Mouse (Mus musculus) liver, embryonic 14.5 days (tissue): ENCODE results near the gene Camsap3. TPM values are rescaled to one million over a fixed set of nuclear protein-coding genes. Genes with fewer than 3 reads are reported as not detected.
A peak's percentile ranks its signal among the peaks of the same experiment; 100 is the strongest.
"Not testable (repeated sequence)": the region's sequence is repeated elsewhere in the genome, so short reads cannot be mapped to it uniquely, and the experiment has no call there.

ENCODE experiments used
- ATAC-seq: fragments of 200-750 bp; cut with Nextera tagmentation; 2 replicates; pipeline ENCODE4 v1.8.0; 2017; ENCODE audit warnings: moderate number of reproducible peaks, mild to moderate bottlenecking, moderate library complexity; ENCODE audit not compliant: insufficient read depth
- DNase-seq, 3 experiments: peaks; one replicate each; pipeline ENCODE4 v3.0.0-alpha.2; 2012 to 2013; ENCODE audit warnings: low read depth in 3 of 3, low spot score in 3 of 3
- H3K27ac ChIP-seq: fragments of 300-500 bp; sonication (generic); 2 replicates; pipeline ENCODE4 v1.5.1; 2014; ENCODE audit warnings: moderate library complexity, mild to moderate bottlenecking, control low read depth, inconsistent platforms
- H3K27me3 ChIP-seq: fragments of 300-500 bp; sonication (generic); 2 replicates; pipeline ENCODE4 v1.6.1; 2014; ENCODE audit warnings: mild to moderate bottlenecking, low read length, moderate library complexity; ENCODE audit not compliant: control insufficient read depth, insufficient read depth
- H3K36me3 ChIP-seq: fragments of 300-500 bp; sonication (generic); replicated peaks from 2 replicates; pipeline ENCODE4 v1.6.1; 2014; ENCODE audit warnings: low read depth; ENCODE audit not compliant: control insufficient read depth, insufficient read depth
- H3K4me1 ChIP-seq, 2 experiments: fragments of 200-500 bp in 1 of 2; fragments of 300-500 bp in 1 of 2; sonication (generic) in 1 of 2; replicated peaks; 2 replicates each; pipeline ENCODE4 v1.6.1; 2012 to 2014; ENCODE audit warnings: antibody characterized with exemption in 1 of 2, inconsistent platforms in 1 of 2, low read length in 1 of 2; ENCODE audit not compliant: control insufficient read depth in 2 of 2, insufficient read depth in 2 of 2
- H3K4me2 ChIP-seq: fragments of 300-500 bp; sonication (generic); 2 replicates; pipeline ENCODE4 v1.6.1; 2014; ENCODE audit warnings: low read depth, mild to moderate bottlenecking, control low read depth, moderate library complexity
- H3K4me3 ChIP-seq, 2 experiments: fragments of 200-500 bp in 1 of 2; fragments of 300-500 bp in 1 of 2; sonication (generic) in 1 of 2; 2 replicates each; pipeline ENCODE4 v1.5.1; 2012 to 2014; ENCODE audit warnings: low read depth in 2 of 2, low read length in 2 of 2, mild to moderate bottlenecking in 2 of 2, control low read depth in 1 of 2, inconsistent platforms in 1 of 2, moderate library complexity in 1 of 2; ENCODE audit not compliant: insufficient read depth in 1 of 2
- H3K9ac ChIP-seq: fragments of 300-500 bp; sonication (generic); replicated peaks from 2 replicates; pipeline ENCODE4 v1.6.1; 2014; ENCODE audit warnings: mild to moderate bottlenecking, control low read depth, moderate library complexity
- H3K9me3 ChIP-seq: fragments of 300-500 bp; sonication (generic); 2 replicates; pipeline ENCODE4 v1.6.1; 2016; ENCODE audit warnings: low read length, mixed read lengths; ENCODE audit not compliant: control insufficient read depth
- CTCF ChIP-seq: IDR thresholded peaks from 2 replicates; pipeline ENCODE4 v1.5.1; 2016; ENCODE audit warnings: antibody characterized with exemption, low read depth, control low read depth
- EP300 ChIP-seq: IDR thresholded peaks from 2 replicates; pipeline ENCODE4 v1.6.1; 2016; ENCODE audit warnings: antibody characterized with exemption, low read depth
- WGBS: fragments of 180-500 bp; shearing (Covaris S2); extraction: QIAGEN DNeasy Blood & Tissue Kit; methylation state at CpG from one replicate; pipeline ENCODE4 v1.1.7; 2014; ENCODE audit not compliant: insufficient replicate concordance; 5-methylcytosine and 5-hydroxymethylcytosine counted together
- polyA plus RNA-seq, 2 experiments: library from polyadenylated mRNA; depleted of rRNA in 1 of 2; stranded (reverse) in 1 of 2; unstranded in 1 of 2; fragments of >200 nt; fragmentation: Nextera tagmentation in 1 of 2; extraction: Ambion mirVana in 1 of 2; gene quantifications; 2 replicates each; pipeline versions ENCODE4 v1.2.1 to v1.2.3; 2012 to 2014

Camsap3 gene
- polyA plus RNA-seq, 2 experiments = 1.7 to 2.2 TPM

DNA sequence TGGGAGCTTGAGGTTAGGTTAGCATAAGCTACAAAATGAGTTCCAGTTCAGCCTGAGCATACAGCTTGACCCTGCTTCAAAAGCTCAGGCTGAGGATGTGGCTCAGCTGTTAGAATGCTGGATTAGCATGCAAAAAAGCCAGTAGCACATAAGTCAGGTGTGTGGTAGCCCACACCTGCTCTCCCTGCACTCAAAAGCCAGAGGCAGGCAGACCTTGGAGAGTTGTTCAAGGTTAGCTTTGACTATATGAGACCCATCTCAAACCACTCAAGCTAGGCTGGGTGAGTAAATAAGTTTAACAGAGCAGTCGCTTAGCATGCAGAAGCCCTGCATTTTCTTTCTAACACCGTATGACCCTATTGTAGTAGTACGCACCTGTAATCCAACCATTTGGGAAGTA lies 12.5 kb upstream of the Camsap3 start:
- no peak overlapping the region for H3K4me2 ChIP-seq
- no peaks in the 10 kb centered on the region for H3K9me3 ChIP-seq

DNA sequence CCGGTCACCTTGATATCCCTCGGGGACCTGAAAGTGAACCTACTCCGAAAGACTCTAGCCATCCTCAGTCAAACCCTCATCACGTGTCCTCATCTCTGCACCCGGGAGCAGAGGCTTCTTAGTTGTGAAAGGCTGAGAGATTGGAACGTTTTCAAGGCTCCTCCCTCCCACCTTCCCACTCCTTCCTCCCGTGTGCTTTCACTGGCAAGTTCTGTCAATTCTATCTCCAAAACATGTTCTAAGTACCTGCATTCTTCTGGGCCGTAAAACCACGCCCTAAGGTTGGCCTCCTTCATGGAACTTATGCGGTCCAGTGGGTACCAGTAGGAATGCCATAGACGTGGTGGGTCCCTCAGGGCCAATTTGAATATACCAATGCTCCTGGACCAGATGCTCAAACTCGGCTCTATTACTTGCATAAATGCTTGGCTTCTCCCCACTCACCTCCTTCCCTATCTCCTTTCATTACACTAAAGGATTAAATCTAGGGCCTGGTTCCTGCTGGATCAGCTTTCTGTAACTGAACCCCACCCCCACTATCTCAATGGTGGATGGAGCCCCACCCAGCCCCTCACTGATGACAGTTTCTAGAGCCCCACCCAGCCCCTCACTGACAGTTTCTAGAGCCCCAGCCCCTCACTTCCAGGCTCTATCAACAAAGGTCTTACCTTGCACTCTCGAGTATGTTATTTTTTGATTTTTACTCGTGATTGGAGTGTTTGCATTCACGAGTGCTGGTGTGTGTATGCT lies 10.7 kb upstream of the Camsap3 start:
- ATAC-seq (no peak), DNase-seq (no peak)
- Histone ChIP-seq H3K4me3 (no peak overlapping the region), H3K4me2 (no peak overlapping the region), H3K27me3 (no peaks in the 10 kb centered on the region), H3K4me1 (peaks cover 0 to 6% of the 10 kb centered on the region in 2 experiments; a peak in 2 of 4 replicates), H3K27ac (no peak overlapping the region), H3K9ac (no peak overlapping the region), H3K36me3 (no peaks in the 10 kb centered on the region), H3K9me3 (no peaks in the 10 kb centered on the region)
- TF ChIP-seq EP300 = no peak
- no peak for TF ChIP-seq CTCF
- WGBS = 60% methylated on average over 15 of the region's 15 CpGs

More for the DNA sequence above, 12.5 kb upstream of the Camsap3 start:
- DNase-seq (no peak), ATAC-seq (no peak)
- Histone ChIP-seq H3K9ac (no peak overlapping the region), H3K27ac (no peak overlapping the region), H3K4me3 (no peak overlapping the region), H3K4me1 (peaks cover 0 to 6% of the 10 kb centered on the region in 2 experiments; a peak in 2 of 4 replicates), H3K27me3 (no peaks in the 10 kb centered on the region), H3K36me3 (no peaks in the 10 kb centered on the region)
- WGBS = 71% methylated on average over 3 of the region's 3 CpGs
- no peak for TF ChIP-seq EP300
- TF ChIP-seq CTCF = no peak

DNA sequence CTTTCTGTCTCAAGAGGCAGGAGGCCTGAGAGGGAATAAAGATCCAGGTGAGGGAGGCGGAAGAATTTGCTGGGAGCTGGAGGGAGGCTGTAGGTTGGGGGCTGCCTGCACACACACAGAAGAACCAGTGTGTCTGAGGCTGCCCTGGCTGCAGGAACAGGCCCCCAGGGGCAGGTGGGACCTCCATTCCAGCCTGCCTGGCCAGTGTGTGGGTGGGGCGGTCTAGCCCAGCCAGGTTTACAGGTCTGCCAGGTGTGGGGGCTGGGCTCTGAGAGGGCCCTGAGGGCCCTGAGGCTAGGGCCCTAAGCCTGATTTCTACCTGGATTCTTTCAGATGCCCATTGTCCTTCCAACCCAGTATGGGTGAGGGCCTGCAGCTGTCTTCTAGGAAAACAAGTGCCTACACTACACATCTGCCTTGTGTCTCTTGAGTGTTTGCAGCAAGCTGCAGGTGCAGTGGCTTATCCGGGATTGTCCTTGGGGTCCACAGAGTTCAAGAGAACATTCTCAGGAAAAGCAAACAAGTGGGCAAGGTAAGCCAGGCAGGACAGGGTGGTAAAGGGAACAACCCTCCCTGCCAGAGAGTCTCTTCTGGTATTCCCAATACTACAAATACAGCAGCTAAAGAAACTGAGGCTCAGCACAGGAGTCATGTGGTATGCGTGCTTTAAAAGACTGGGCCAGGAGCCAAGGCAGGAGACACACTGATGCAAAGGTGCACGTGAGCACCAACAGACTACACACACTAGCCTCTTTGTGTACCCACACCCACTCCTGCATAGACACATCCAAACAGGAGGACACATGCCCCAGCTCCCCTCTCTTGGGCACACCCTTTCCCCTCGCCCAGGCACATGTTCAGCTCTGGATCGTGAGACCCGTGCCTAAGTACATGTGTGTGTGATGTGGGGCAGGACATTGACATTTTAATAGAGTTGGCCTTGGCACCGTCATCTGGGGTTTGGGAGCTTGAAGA lies 7.4 kb upstream of the Camsap3 start:
- H3K27ac ChIP-seq = no peak overlapping the region

DNA sequence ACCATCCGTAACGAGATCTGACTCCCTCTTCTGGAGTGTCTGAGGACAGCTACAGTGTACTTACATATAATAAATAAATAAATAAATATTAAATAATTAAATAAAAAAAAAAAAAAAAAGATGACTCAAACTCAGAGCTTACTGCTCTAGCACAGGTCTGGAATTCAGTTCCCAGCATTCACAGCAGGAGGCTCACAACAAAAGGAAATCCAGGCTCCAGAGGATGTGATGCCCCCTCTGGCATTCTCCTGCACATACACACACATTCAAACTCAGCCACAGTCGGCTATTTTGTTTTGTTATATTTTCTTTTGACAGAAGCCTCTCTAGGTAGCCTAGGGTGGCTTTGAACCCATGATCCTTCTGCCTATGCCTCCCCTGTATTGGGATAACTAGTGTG lies 5.1 kb upstream of the Camsap3 start:
- not testable (repeated sequence) for H3K27ac ChIP-seq, H3K4me2 ChIP-seq, H3K4me1 ChIP-seq, DNase-seq, H3K27me3 ChIP-seq, ATAC-seq, H3K4me3 ChIP-seq, H3K9me3 ChIP-seq, H3K9ac ChIP-seq, H3K36me3 ChIP-seq
- WGBS = 50% methylated on average over 1 of the region's 3 CpGs

More for the DNA sequence above, 7.4 kb upstream of the Camsap3 start:
- no peaks in the 10 kb centered on the region for H3K9me3 ChIP-seq
- H3K27me3 ChIP-seq = no peaks in the 10 kb centered on the region
- no peaks in the 10 kb centered on the region for H3K36me3 ChIP-seq
- no peak for ATAC-seq
- no peak overlapping the region for H3K9ac ChIP-seq
- TF ChIP-seq CTCF (no peak), EP300 (no peak)
- H3K4me1 ChIP-seq = peaks cover 0 to 6% of the 10 kb centered on the region in 2 experiments; a peak in 2 of 4 replicates
- 62% methylated on average over 9 of the region's 9 CpGs for WGBS
- no peak overlapping the region for H3K4me3 ChIP-seq
- no peak overlapping the region for H3K4me2 ChIP-seq
- DNase-seq = no peak

DNA sequence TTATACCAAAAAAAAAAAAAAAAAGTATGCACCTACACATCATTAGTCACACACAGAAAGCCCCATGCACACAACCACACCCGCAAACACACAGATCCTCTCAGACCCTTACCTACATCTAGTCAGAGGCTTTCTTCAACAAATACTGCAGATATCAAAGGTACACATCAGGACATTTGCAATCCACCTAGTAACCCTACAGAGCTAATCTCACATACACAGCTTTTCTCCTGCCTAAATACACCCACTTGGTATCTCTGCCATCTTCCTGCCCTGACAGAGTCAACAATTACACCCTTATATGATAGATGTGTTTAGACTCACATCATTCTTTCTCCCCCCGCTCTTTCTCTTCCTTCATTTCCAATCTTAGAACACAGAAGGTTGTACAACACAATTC lies 641 bp upstream of the Camsap3 start:
- Histone ChIP-seq H3K27ac (no peak overlapping the region), H3K4me1 (peaks cover 14% of the 10 kb centered on the region in 2 experiments), H3K4me2 (peak overlapping the region; percentile 85), H3K27me3 (no peaks in the 10 kb centered on the region; the same call in 1 of the 2 replicates), H3K4me3 (no peak overlapping the region), H3K9ac (no peak overlapping the region), H3K9me3 (no peaks in the 10 kb centered on the region), H3K36me3 (no peaks in the 10 kb centered on the region)
- ATAC-seq (peak; percentile 61), DNase-seq (no peak)
- TF ChIP-seq CTCF (no peak), EP300 (peak; percentile 54)
- WGBS = 31% methylated on average over 2 of the region's 2 CpGs
